In genomic region chr4:120044612-120045011, GRCm38 (mm10) we compare ENCODE assay signal across 37 mouse cellular contexts. TPM values are rescaled to one million over a fixed set of nuclear protein-coding genes. Genes with fewer than 3 reads are reported as not detected.
DNase-seq lines count a peak whose midpoint lies in the region; ATAC-seq and TF ChIP-seq lines count a peak whose summit lies in the region.
"Had no signal": no experiment of that assay in that cellular context is flagged by ENCODE, and none has a peak within 500 bp of the region (broad histone marks: within the 10 kb centered on the region; RNA-seq: fewer than 3 reads in every experiment).

No protein-coding gene starts in this region.

- no peaks in the 10 kb centered on the region for H3K36me3 ChIP-seq in forebrain, postnatal 0 days (ENCODE audit: insufficient read depth)
- H3K36me3 ChIP-seq: embryonic facial prominence, embryonic 10.5 days; embryonic facial prominence, embryonic 15.5 days; heart, embryonic 10.5 days; heart, embryonic 15.5 days; hindbrain, embryonic 12.5 days; intestine, embryonic 15.5 days; limb, embryonic 12.5 days; liver, embryonic 15.5 days; neural tube, embryonic 15.5 days had no signal

- no peak for DNase-seq in left cerebral cortex, adult 2 months (ENCODE audit: extremely low spot score in 1 of 2, low spot score in 2 of 2)
- DNase-seq in left cerebral cortex, adult 11 months (ENCODE audit: low spot score), result no peak
- DNase-seq in thymus, postnatal 0 days (ENCODE audit: low spot score), result peak; percentile 31
- DNase-seq in thymus, postnatal 10 days (ENCODE audit: low spot score in 2 of 2), result no peak
- DNase-seq in forebrain, postnatal 0 days, result no peak
- no peak for DNase-seq in heart, postnatal 36 days
- DNase-seq: adrenal gland, adult 2 months; adrenal gland, postnatal 36 days; B cell, adult 2 months; cerebellum, adult 2 months; gastrocnemius, postnatal 25 days; heart, adult 11 months; kidney, adult 2 months; kidney, postnatal 4 days; lung, embryonic 14.5 days; lung, postnatal 14 days had no signal

- ATAC-seq in forebrain, postnatal 0 days, result no peak
- ATAC-seq: activated CD4-positive, CD25-positive, alpha-beta regulatory T cell, adult 4 months; hindbrain, postnatal 0 days; intestine, embryonic 15.5 days had no signal

- no peaks in the 10 kb centered on the region for H3K9me3 ChIP-seq in forebrain, postnatal 0 days (ENCODE audit: low read length)
- H3K9me3 ChIP-seq: embryonic facial prominence, embryonic 10.5 days; embryonic facial prominence, embryonic 15.5 days; heart, embryonic 10.5 days; heart, embryonic 15.5 days; hindbrain, embryonic 12.5 days; intestine, embryonic 15.5 days; limb, embryonic 12.5 days; liver, embryonic 15.5 days; neural tube, embryonic 15.5 days had no signal

- no peak overlapping the region for H3K4me3 ChIP-seq in left cerebral cortex, adult 2 months
- H3K4me3 ChIP-seq in forebrain, postnatal 0 days (ENCODE audit: low read depth, low read length), result no peak overlapping the region
- H3K4me3 ChIP-seq: embryonic facial prominence, embryonic 10.5 days; embryonic facial prominence, embryonic 15.5 days; heart, embryonic 10.5 days; heart, embryonic 15.5 days; hindbrain, embryonic 12.5 days; intestine, embryonic 15.5 days; limb, embryonic 12.5 days; liver, embryonic 15.5 days; neural tube, embryonic 15.5 days had no signal

- no peak for TF ChIP-seq CTCF in left cerebral cortex, adult 2 months (IDR thresholded peaks at IDR 0.05)
- no peak for TF ChIP-seq CTCF in forebrain, postnatal 0 days (IDR thresholded peaks at IDR 0.05; ENCODE audit: low read depth)

- peaks cover 23% of the 10 kb centered on the region for H3K4me1 ChIP-seq in forebrain, postnatal 0 days (ENCODE audit: insufficient read depth)
- H3K4me1 ChIP-seq: liver, embryonic 15.5 days had no signal

- peak overlapping the region; percentile 14; the same call in 1 of the 2 replicates for H3K4me2 ChIP-seq in forebrain, postnatal 0 days (ENCODE audit: low read depth)
- H3K4me2 ChIP-seq: embryonic facial prominence, embryonic 15.5 days; heart, embryonic 15.5 days; hindbrain, embryonic 12.5 days; intestine, embryonic 15.5 days; limb, embryonic 12.5 days; liver, embryonic 15.5 days; lung, embryonic 14.5 days; neural tube, embryonic 15.5 days had no signal

- no peaks in the 10 kb centered on the region for H3K27me3 ChIP-seq in forebrain, postnatal 0 days (ENCODE audit: insufficient read depth, low read length)
- H3K27me3 ChIP-seq: embryonic facial prominence, embryonic 15.5 days; heart, embryonic 15.5 days; intestine, embryonic 15.5 days; liver, embryonic 15.5 days; neural tube, embryonic 15.5 days had no signal

- 50% methylated on average over 5 of the region's 5 CpGs for WGBS in forebrain, postnatal 0 days

- H3K9ac ChIP-seq in forebrain, postnatal 0 days, result no peak overlapping the region
- H3K9ac ChIP-seq: embryonic facial prominence, embryonic 15.5 days; heart, embryonic 15.5 days; hindbrain, embryonic 12.5 days; intestine, embryonic 15.5 days; limb, embryonic 12.5 days; liver, embryonic 15.5 days; lung, embryonic 14.5 days; neural tube, embryonic 15.5 days had no signal

- intact Hi-C loops in left cerebral cortex, adult 2 months (cut with DNase I), result no loop called here
- intact Hi-C loops in heart, postnatal 36 days (cut with DNase I), result no loop called here

- peak overlapping the region; percentile 85 for H3K27ac ChIP-seq in left cerebral cortex, adult 2 months
- H3K27ac ChIP-seq in forebrain, postnatal 0 days (ENCODE audit: low read depth, low read length), result peak overlapping the region; percentile 89
- H3K27ac ChIP-seq: embryonic facial prominence, embryonic 10.5 days; embryonic facial prominence, embryonic 15.5 days; heart, embryonic 15.5 days; hindbrain, embryonic 12.5 days; hindbrain, postnatal 0 days; intestine, embryonic 15.5 days; limb, embryonic 12.5 days; liver, embryonic 15.5 days had no signal

RNA-seq across cellular contexts. Expression of gene AL607142.1, which starts 20.2 kb away (rescaled TPM):
- not detected for total RNA-seq in left cerebral cortex, adult 2 months (2021)
- not detected in 2 replicates for polyA plus RNA-seq in thymus, postnatal 0 days (2015; fragmentation: Nextera tagmentation; extraction: Ambion mirVana)
- total RNA-seq in forebrain, postnatal 0 days (2014; rRNA removed), result not detected in 2 replicates
- polyA plus RNA-seq in forebrain, postnatal 0 days (2015; fragmentation: Nextera tagmentation; extraction: Ambion mirVana), result not detected in 2 replicates
- total RNA-seq in heart, postnatal 36 days (2021), result not detected
- total RNA-seq: adrenal gland, adult 2 months; adrenal gland, postnatal 36 days; ES-E14; gastrocnemius, adult 18-20 months; gastrocnemius, postnatal 25 days; heart, postnatal 25 days; hindbrain, postnatal 0 days; left cerebral cortex, adult 18-20 months; left cerebral cortex, postnatal 25 days; liver, adult 2 months had no signal
- polyA plus RNA-seq: activated CD4-positive, CD25-positive, alpha-beta regulatory T cell, adult 4 months; adrenal gland, adult 2 months; brain, embryonic 14.5 days; cerebellum, adult 2 months; embryonic facial prominence, embryonic 10.5 days; embryonic facial prominence, embryonic 15.5 days; frontal cortex, adult 2 months; heart, embryonic 10.5 days; heart, embryonic 15.5 days; hindbrain, embryonic 12.5 days; hindbrain, postnatal 0 days; intestine, embryonic 15.5 days; kidney, adult 2 months; kidney, embryonic 16.5 days; limb, embryonic 12.5 days; liver, adult 2 months; liver, embryonic 15.5 days; lung, embryonic 14.5 days; neural tube, embryonic 15.5 days; spleen, adult 2 months had no signal
